In the genomic region with DNA sequence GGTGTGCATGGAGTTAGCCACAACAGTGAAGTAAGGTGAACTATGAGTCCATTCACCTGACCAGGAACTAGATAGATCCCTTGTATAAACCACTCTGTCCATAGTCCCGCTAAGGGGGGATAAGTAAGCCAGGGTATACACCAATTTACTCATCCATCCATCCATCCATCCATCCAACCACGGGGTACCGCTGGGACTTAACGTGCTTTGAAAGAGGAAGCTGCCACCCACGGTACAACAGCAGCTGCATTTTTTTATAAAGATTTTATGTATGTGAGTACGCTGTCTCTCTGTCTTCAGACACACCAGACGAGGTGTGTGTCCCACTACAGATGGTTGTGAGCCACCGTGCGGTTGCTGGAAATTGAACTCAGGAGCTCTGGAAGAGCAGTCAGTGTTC, we compare ENCODE assay signal across 27 mouse cellular contexts.
"Had no signal": no experiment of that assay in that cellular context is flagged by ENCODE, and none has a peak within 500 bp of the region (broad histone marks: within the 10 kb centered on the region; RNA-seq: fewer than 3 reads in every experiment).

No protein-coding gene starts in this region.

- H3K36me3 ChIP-seq: heart, embryonic 15.5 days; hindbrain, embryonic 10.5 days; hindbrain, embryonic 13.5 days; hindbrain, embryonic 15.5 days; kidney, embryonic 15.5 days; limb, embryonic 13.5 days; limb, embryonic 15.5 days; liver, embryonic 12.5 days had no signal

- DNase-seq: gastrocnemius, adult 2 months; gastrocnemius, postnatal 10 days; gastrocnemius, postnatal 25 days; heart, adult 2 months; heart, postnatal 4 days; kidney, adult 11 months; kidney, adult 2 months; kidney, adult 9 months; kidney, postnatal 14 days; kidney, postnatal 36 days; layer of hippocampus, adult 9-11 months; layer of hippocampus, postnatal 36 days; left cerebral cortex, postnatal 4 days had no signal

- H3K27ac ChIP-seq: gastrocnemius, adult 2 months; heart, adult 2 months; heart, embryonic 13.5 days; heart, embryonic 15.5 days; hindbrain, embryonic 10.5 days; hindbrain, embryonic 13.5 days; hindbrain, embryonic 15.5 days; hindbrain, postnatal 0 days; kidney, embryonic 15.5 days; kidney, postnatal 0 days; limb, embryonic 13.5 days; limb, embryonic 15.5 days; liver, embryonic 12.5 days; liver, embryonic 14.5 days had no signal

- H3K4me3 ChIP-seq: gastrocnemius, adult 2 months; heart, adult 2 months; heart, embryonic 13.5 days; heart, embryonic 15.5 days; hindbrain, embryonic 10.5 days; hindbrain, embryonic 13.5 days; hindbrain, embryonic 15.5 days; kidney, embryonic 15.5 days; limb, embryonic 13.5 days; limb, embryonic 15.5 days; liver, embryonic 12.5 days had no signal

- H3K27me3 ChIP-seq: heart, embryonic 13.5 days; heart, embryonic 15.5 days; hindbrain, embryonic 13.5 days; hindbrain, embryonic 15.5 days; kidney, embryonic 15.5 days; limb, embryonic 13.5 days; limb, embryonic 15.5 days; liver, embryonic 12.5 days had no signal

- H3K9ac ChIP-seq: heart, embryonic 13.5 days; heart, embryonic 15.5 days; hindbrain, embryonic 13.5 days; hindbrain, embryonic 15.5 days; kidney, embryonic 15.5 days; limb, embryonic 13.5 days; limb, embryonic 15.5 days; liver, embryonic 12.5 days; liver, embryonic 14.5 days had no signal

- ATAC-seq: hindbrain, postnatal 0 days; intestine, embryonic 16.5 days; liver, embryonic 12.5 days had no signal

- H3K9me3 ChIP-seq: heart, embryonic 15.5 days; hindbrain, embryonic 10.5 days; hindbrain, embryonic 13.5 days; hindbrain, embryonic 15.5 days; kidney, embryonic 15.5 days; limb, embryonic 13.5 days; limb, embryonic 15.5 days; liver, embryonic 12.5 days had no signal

- H3K4me1 ChIP-seq: heart, embryonic 13.5 days; heart, embryonic 15.5 days; hindbrain, embryonic 10.5 days; hindbrain, embryonic 13.5 days; hindbrain, embryonic 15.5 days; kidney, embryonic 15.5 days; limb, embryonic 13.5 days; limb, embryonic 15.5 days; liver, embryonic 12.5 days had no signal

- H3K4me2 ChIP-seq: heart, embryonic 11.5 days; heart, embryonic 13.5 days; heart, embryonic 15.5 days; hindbrain, embryonic 13.5 days; hindbrain, embryonic 15.5 days; kidney, embryonic 15.5 days; limb, embryonic 13.5 days; limb, embryonic 15.5 days; liver, embryonic 12.5 days had no signal
